Mouse (Mus musculus): ENCODE results near the gene Prn.

DNA sequence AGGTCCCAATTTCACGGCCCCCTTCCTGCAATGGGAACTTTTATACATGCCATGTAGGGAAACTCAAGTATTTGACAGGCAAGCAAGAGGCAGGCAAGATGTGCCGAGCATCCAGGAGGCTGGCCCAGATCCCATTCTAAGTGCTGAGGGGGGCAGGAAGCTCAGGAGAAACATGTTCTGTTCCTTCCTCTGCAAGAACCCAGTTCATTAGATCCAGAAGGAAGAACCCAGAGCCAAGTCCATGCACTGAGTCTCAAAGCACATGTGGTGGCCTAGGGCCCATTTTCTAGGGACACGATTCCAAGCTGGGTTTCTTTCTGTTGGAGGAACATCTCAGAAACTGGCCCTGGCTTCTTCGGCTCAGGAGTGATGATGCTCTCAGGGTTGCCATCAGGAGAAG is 95.7 kb downstream of the Prn start:
- TF ChIP-seq POLR2A (IDR thresholded peaks at IDR 0.05; ENCODE audit: borderline replicate concordance, extremely low read depth, low read depth, low read length) (no peak), CTCF (IDR thresholded peaks at IDR 0.05; ENCODE audit: insufficient read depth, low read length) (no peak)

All from lung, adult 2 months (tissue).